In genomic region chr11:69410310-69411072, GRCm38 (mm10) we compare ENCODE assay signal across 8 mouse cellular contexts. TPM values are rescaled to one million over a fixed set of nuclear protein-coding genes. Genes with fewer than 3 reads are reported as not detected.
DNase-seq lines count a peak whose midpoint lies in the region; ATAC-seq and TF ChIP-seq lines count a peak whose summit lies in the region.

No protein-coding gene starts in this region.

- peak; percentile 47 for DNase-seq in brain, embryonic 14.5 days (ENCODE audit: low read depth)
- peak; percentile 51 to 66 for DNase-seq in gastrocnemius, postnatal 4 days (ENCODE audit: low spot score in 2 of 2)
- peak; percentile 80 for DNase-seq in intestine, embryonic 14.5 days (ENCODE audit: low spot score)
- peak; percentile 66 for DNase-seq in liver
- peak; percentile 76 for DNase-seq in stomach, postnatal 0 days (ENCODE audit: low spot score)

- TF ChIP-seq POLR2A in brain, embryonic 14.5 days (IDR thresholded peaks at IDR 0.05; ENCODE audit: borderline replicate concordance, extremely low read depth, insufficient read depth, insufficient read length, poor library complexity, severe bottlenecking): no peak

- peak overlapping the region; percentile 85 for H3K4me2 ChIP-seq in intestine, embryonic 14.5 days (ENCODE audit: low read length)
- H3K4me2 ChIP-seq in midbrain, embryonic 15.5 days: peak overlapping the region; percentile 85
- peak overlapping the region; percentile 95 for H3K4me2 ChIP-seq in stomach, postnatal 0 days (replicated peaks; ENCODE audit: low read depth)

- ATAC-seq in erythroblast, adult 5-6 weeks (replicated peaks; ENCODE audit: low FRiP score, poor library complexity, severe bottlenecking): no peak
- ATAC-seq in intestine, embryonic 14.5 days (replicated peaks; ENCODE audit: low FRiP score, low TSS enrichment, low read depth): peak; percentile 2; the same call in 1 of the 2 replicates
- peak; percentile 17; the same call in 1 of the 2 replicates for ATAC-seq in midbrain, embryonic 15.5 days (replicated peaks)
- peak; percentile 19 for ATAC-seq in stomach, postnatal 0 days (ENCODE audit: low FRiP score, low TSS enrichment)

- H3K4me3 ChIP-seq in erythroblast, embryonic 14.5 days (replicated peaks): peak overlapping the region; percentile 92
- H3K4me3 ChIP-seq in intestine, embryonic 14.5 days (ENCODE audit: low read depth, low read length): peak overlapping the region; percentile 68
- peak overlapping the region; percentile 55 for H3K4me3 ChIP-seq in midbrain, embryonic 15.5 days
- peak overlapping the region; percentile 73 for H3K4me3 ChIP-seq in stomach, postnatal 0 days (ENCODE audit: low read depth, low read length)

- H3K27me3 ChIP-seq in erythroblast, embryonic 14.5 days (ENCODE audit: control insufficient read depth): peaks cover 3% of the 10 kb centered on the region
- no peaks in the 10 kb centered on the region for H3K27me3 ChIP-seq in intestine, embryonic 14.5 days (replicated peaks; ENCODE audit: control insufficient read depth, insufficient read depth, low read length)
- H3K27me3 ChIP-seq in midbrain, embryonic 15.5 days (replicated peaks): no peaks in the 10 kb centered on the region
- H3K27me3 ChIP-seq in stomach, postnatal 0 days (ENCODE audit: control insufficient read depth, insufficient read depth, low read length): no peaks in the 10 kb centered on the region

- peak; percentile 22 for TF ChIP-seq EP300 in stomach, postnatal 0 days (optimal IDR thresholded peaks at IDR 0.05)

- peaks cover 80% of the 10 kb centered on the region for H3K4me1 ChIP-seq in erythroblast, embryonic 14.5 days (ENCODE audit: control insufficient read depth)
- H3K4me1 ChIP-seq in intestine, embryonic 14.5 days (replicated peaks; ENCODE audit: control insufficient read depth, insufficient read depth, low read length): peaks cover 47% of the 10 kb centered on the region
- H3K4me1 ChIP-seq in midbrain, embryonic 15.5 days: peaks cover 69% of the 10 kb centered on the region
- H3K4me1 ChIP-seq in stomach, postnatal 0 days (replicated peaks; ENCODE audit: control insufficient read depth, insufficient read depth): peaks cover 21% of the 10 kb centered on the region

- H3K9me3 ChIP-seq in erythroblast, embryonic 14.5 days (ENCODE audit: control insufficient read depth, low read length): no peaks in the 10 kb centered on the region
- no peaks in the 10 kb centered on the region for H3K9me3 ChIP-seq in intestine, embryonic 14.5 days (ENCODE audit: control insufficient read depth, low read length)
- H3K9me3 ChIP-seq in midbrain, embryonic 15.5 days: no peaks in the 10 kb centered on the region
- H3K9me3 ChIP-seq in stomach, postnatal 0 days (ENCODE audit: control insufficient read depth, low read length): no peaks in the 10 kb centered on the region

- no peak for TF ChIP-seq CTCF in brain, embryonic 14.5 days (IDR thresholded peaks at IDR 0.05; ENCODE audit: borderline replicate concordance, extremely low read depth, insufficient read depth, insufficient read length)
- no peak for TF ChIP-seq CTCF in stomach, postnatal 0 days (IDR thresholded peaks at IDR 0.05; ENCODE audit: low read depth)

- under 1% methylated on average over 41 of the region's 41 CpGs for WGBS in intestine, embryonic 14.5 days
- WGBS in midbrain, embryonic 15.5 days: under 1% methylated on average over 41 of the region's 41 CpGs
- WGBS in stomach, postnatal 0 days: under 1% methylated on average over 38 of the region's 41 CpGs

- H3K36me3 ChIP-seq in erythroblast, embryonic 14.5 days (ENCODE audit: control insufficient read depth): peaks cover 19% of the 10 kb centered on the region
- peaks cover 42% of the 10 kb centered on the region for H3K36me3 ChIP-seq in intestine, embryonic 14.5 days (ENCODE audit: control insufficient read depth, insufficient read depth, low read length)
- H3K36me3 ChIP-seq in midbrain, embryonic 15.5 days (replicated peaks): peaks cover 32% of the 10 kb centered on the region
- H3K36me3 ChIP-seq in stomach, postnatal 0 days (ENCODE audit: control insufficient read depth, insufficient read depth, low read length): peaks cover 20% of the 10 kb centered on the region

- peak overlapping the region; percentile 77 for H3K9ac ChIP-seq in intestine, embryonic 14.5 days (ENCODE audit: low read length)
- H3K9ac ChIP-seq in midbrain, embryonic 15.5 days: peak overlapping the region; percentile 82
- H3K9ac ChIP-seq in stomach, postnatal 0 days (ENCODE audit: low read length): peak overlapping the region; percentile 84

- H3K27ac ChIP-seq in intestine, embryonic 14.5 days (ENCODE audit: low read depth): peak overlapping the region; percentile 98
- peak overlapping the region; percentile 96 for H3K27ac ChIP-seq in midbrain, embryonic 15.5 days
- H3K27ac ChIP-seq in stomach, postnatal 0 days (replicated peaks): peak overlapping the region; percentile 99

RNA-seq across cellular contexts. Expression of gene Kdm6b, which starts 3.0 kb away (rescaled TPM):
- polyA plus RNA-seq in erythroblast, embryonic 14.5 days (2012): 0.51 and 0.65 TPM in 2 replicates
- 5.8 and 8.2 TPM in 2 replicates for total RNA-seq in erythroblast, adult 5-6 weeks (2015; ENCODE audit: low replicate concordance)
- total RNA-seq in erythroblast, adult 5-6 weeks (2017; ENCODE audit: low replicate concordance): 0.84 and 1.5 TPM in 2 replicates
- 12.4 and 38.7 TPM in 2 replicates for polyA plus RNA-seq in brain, embryonic 14.5 days (2012; rRNA removed)
- 10 to 100 TPM; 51.2 to 59.4 TPM for total RNA-seq in gastrocnemius, postnatal 4 days (2021)
- 29.1 and 29.6 TPM in 2 replicates for polyA plus RNA-seq in intestine, embryonic 14.5 days (2014; fragmentation: Nextera tagmentation; extraction: Ambion mirVana)
- polyA plus RNA-seq in midbrain, embryonic 15.5 days (2015; fragmentation: Nextera tagmentation; extraction: Ambion mirVana): 41.3 and 45.3 TPM in 2 replicates
- 12.9 and 13.1 TPM in 2 replicates for polyA plus RNA-seq in stomach, postnatal 0 days (2015; fragmentation: Nextera tagmentation; extraction: Ambion mirVana)

RNA-seq across cellular contexts. Expression of gene Tmem88, which starts 12.5 kb away (rescaled TPM):
- 0.08 TPM in 1 of 2 replicates, not detected in the other for polyA plus RNA-seq in erythroblast, embryonic 14.5 days (2012)
- not detected in 2 replicates for total RNA-seq in erythroblast, adult 5-6 weeks (2015; ENCODE audit: low replicate concordance)
- total RNA-seq in erythroblast, adult 5-6 weeks (2017; ENCODE audit: low replicate concordance): not detected in 2 replicates
- 5.7 TPM in 2 replicates for polyA plus RNA-seq in brain, embryonic 14.5 days (2012; rRNA removed)
- 10 to 100 TPM; 16.9 to 17.4 TPM for total RNA-seq in gastrocnemius, postnatal 4 days (2021)
- polyA plus RNA-seq in intestine, embryonic 14.5 days (2014; fragmentation: Nextera tagmentation; extraction: Ambion mirVana): 34.8 and 38.4 TPM in 2 replicates
- 6.5 and 7.0 TPM in 2 replicates for polyA plus RNA-seq in midbrain, embryonic 15.5 days (2015; fragmentation: Nextera tagmentation; extraction: Ambion mirVana)
- 14.9 and 17.8 TPM in 2 replicates for polyA plus RNA-seq in stomach, postnatal 0 days (2015; fragmentation: Nextera tagmentation; extraction: Ambion mirVana)

RNA-seq across cellular contexts. Expression of gene Cyb5d1, which starts 15.1 kb away (rescaled TPM):
- 0.12 and 0.40 TPM in 2 replicates for polyA plus RNA-seq in erythroblast, embryonic 14.5 days (2012)
- total RNA-seq in erythroblast, adult 5-6 weeks (2015; ENCODE audit: low replicate concordance): 12.5 and 16.1 TPM in 2 replicates
- 23.5 and 31.4 TPM in 2 replicates for total RNA-seq in erythroblast, adult 5-6 weeks (2017; ENCODE audit: low replicate concordance)
- 26.7 and 28.7 TPM in 2 replicates for polyA plus RNA-seq in brain, embryonic 14.5 days (2012; rRNA removed)
- 10 to 100 TPM; 21.1 to 26.4 TPM for total RNA-seq in gastrocnemius, postnatal 4 days (2021)
- polyA plus RNA-seq in intestine, embryonic 14.5 days (2014; fragmentation: Nextera tagmentation; extraction: Ambion mirVana): 23.3 and 23.8 TPM in 2 replicates
- 32.7 and 33.5 TPM in 2 replicates for polyA plus RNA-seq in midbrain, embryonic 15.5 days (2015; fragmentation: Nextera tagmentation; extraction: Ambion mirVana)
- 9.1 and 9.5 TPM in 2 replicates for polyA plus RNA-seq in stomach, postnatal 0 days (2015; fragmentation: Nextera tagmentation; extraction: Ambion mirVana)

RNA-seq across cellular contexts. Expression of gene Naa38, which starts 15.2 kb away (rescaled TPM):
- polyA plus RNA-seq in erythroblast, embryonic 14.5 days (2012): 17.5 and 24.2 TPM in 2 replicates
- total RNA-seq in erythroblast, adult 5-6 weeks (2015; ENCODE audit: low replicate concordance): 25.6 and 30.3 TPM in 2 replicates
- 18.5 and 25.2 TPM in 2 replicates for total RNA-seq in erythroblast, adult 5-6 weeks (2017; ENCODE audit: low replicate concordance)
- 84.1 and 111 TPM in 2 replicates for polyA plus RNA-seq in brain, embryonic 14.5 days (2012; rRNA removed)
- total RNA-seq in gastrocnemius, postnatal 4 days (2021): 10 to 100 TPM; 63.8 to 76.3 TPM
- polyA plus RNA-seq in intestine, embryonic 14.5 days (2014; fragmentation: Nextera tagmentation; extraction: Ambion mirVana): 184 and 197 TPM in 2 replicates
- 96.8 and 101 TPM in 2 replicates for polyA plus RNA-seq in midbrain, embryonic 15.5 days (2015; fragmentation: Nextera tagmentation; extraction: Ambion mirVana)
- polyA plus RNA-seq in stomach, postnatal 0 days (2015; fragmentation: Nextera tagmentation; extraction: Ambion mirVana): 153 and 170 TPM in 2 replicates

RNA-seq across cellular contexts. Expression of gene Chd3, which starts 41.3 kb away (rescaled TPM):
- polyA plus RNA-seq in erythroblast, embryonic 14.5 days (2012): 1.1 and 1.8 TPM in 2 replicates
- 7.9 and 9.8 TPM in 2 replicates for total RNA-seq in erythroblast, adult 5-6 weeks (2015; ENCODE audit: low replicate concordance)
- 16.8 and 18.5 TPM in 2 replicates for total RNA-seq in erythroblast, adult 5-6 weeks (2017; ENCODE audit: low replicate concordance)
- 321 and 358 TPM in 2 replicates for polyA plus RNA-seq in brain, embryonic 14.5 days (2012; rRNA removed)
- 10 to 100 TPM; 73.0 to 80.8 TPM for total RNA-seq in gastrocnemius, postnatal 4 days (2021)
- 52.4 and 62.3 TPM in 2 replicates for polyA plus RNA-seq in intestine, embryonic 14.5 days (2014; fragmentation: Nextera tagmentation; extraction: Ambion mirVana)
- 98.2 and 102 TPM in 2 replicates for polyA plus RNA-seq in midbrain, embryonic 15.5 days (2015; fragmentation: Nextera tagmentation; extraction: Ambion mirVana)
- polyA plus RNA-seq in stomach, postnatal 0 days (2015; fragmentation: Nextera tagmentation; extraction: Ambion mirVana): 18.4 and 18.9 TPM in 2 replicates
